Mouse (Mus musculus) midbrain, postnatal 0 days (tissue): ENCODE data around the gene Gm45713. TPM values are rescaled to one million over a fixed set of nuclear protein-coding genes. Genes with fewer than 3 reads are reported as not detected.
"Not testable (repeated sequence)": the region's sequence is repeated elsewhere in the genome, so short reads cannot be mapped to it uniquely, and the experiment has no call there.

Experiments used
- ATAC-seq: fragments of 200-750 bp; cut with Nextera tagmentation; 2 replicates; pipeline ENCODE4 v1.8.0; 2017; ENCODE audit warnings: moderate number of reproducible peaks, mild to moderate bottlenecking, moderate TSS enrichment, moderate library complexity; ENCODE audit not compliant: low FRiP score
- DNase-seq: peaks from one replicate; pipeline ENCODE4 v3.0.0-alpha.2; 2015; ENCODE audit warnings: low spot score
- H3K27ac ChIP-seq: fragments of 300-500 bp; sonication (generic); 2 replicates; pipeline ENCODE4 v1.5.1; 2014; ENCODE audit warnings: low read depth, mild to moderate bottlenecking, low read length, mixed read lengths
- H3K27me3 ChIP-seq: fragments of 300-500 bp; sonication (generic); 2 replicates; pipeline ENCODE4 v1.6.1; 2014; ENCODE audit warnings: low read length, control low read depth, mixed read lengths; ENCODE audit not compliant: insufficient read depth
- H3K36me3 ChIP-seq: fragments of 300-500 bp; sonication (generic); 2 replicates; pipeline ENCODE4 v1.6.1; 2014; ENCODE audit warnings: low read length, control low read depth, mixed read lengths; ENCODE audit not compliant: insufficient read depth
- H3K4me1 ChIP-seq: fragments of 300-500 bp; sonication (generic); 2 replicates; pipeline ENCODE4 v1.6.1; 2014; ENCODE audit warnings: mild to moderate bottlenecking, control low read depth, antibody characterized with exemption, low read length, mixed read lengths; ENCODE audit not compliant: insufficient read depth
- H3K4me2 ChIP-seq: fragments of 300-500 bp; sonication (generic); 2 replicates; pipeline ENCODE4 v1.6.1; 2014; ENCODE audit warnings: low read depth, mild to moderate bottlenecking, low read length, mixed read lengths; ENCODE audit not compliant: poor library complexity, severe bottlenecking
- H3K4me3 ChIP-seq: fragments of 300-500 bp; sonication (generic); 2 replicates; pipeline ENCODE4 v1.5.1; 2014; ENCODE audit warnings: low read depth, mild to moderate bottlenecking, low read length, moderate library complexity
- H3K9ac ChIP-seq: fragments of 300-500 bp; sonication (generic); replicated peaks from 2 replicates; pipeline ENCODE4 v1.6.1; 2014; ENCODE audit warnings: mild to moderate bottlenecking, low read length, moderate library complexity, mixed read lengths; ENCODE audit not compliant: poor library complexity, severe bottlenecking
- H3K9me3 ChIP-seq: fragments of 300-500 bp; sonication (generic); 2 replicates; pipeline ENCODE4 v1.6.1; 2016; ENCODE audit warnings: low read length, control low read depth
- CTCF ChIP-seq: IDR thresholded peaks from 2 replicates; pipeline ENCODE4 v1.5.1; 2016; ENCODE audit warnings: antibody characterized with exemption, mild to moderate bottlenecking
- WGBS: fragments of 180-500 bp; shearing (Covaris S2); extraction: QIAGEN DNeasy Blood & Tissue Kit; methylation state at CpG from one replicate; pipeline ENCODE4 v1.1.7; 2014; 5-methylcytosine and 5-hydroxymethylcytosine counted together
- polyA plus RNA-seq: library from polyadenylated mRNA; unstranded; fragments of >200 nt; fragmentation: Nextera tagmentation; extraction: Ambion mirVana; gene quantifications from 2 replicates; pipeline ENCODE4 v1.2.1, GENCODE M21; 2015
- total RNA-seq: library from RNA; depleted of rRNA; stranded (reverse); fragments of >200 nt; gene quantifications from 2 replicates; pipeline ENCODE4 v1.2.3, GENCODE M21; 2014

Gene Gm45713
- total and polyA plus RNA-seq, 2 experiments from 2014 or later = 0.39 to 2.0 TPM

GRCm38 (mm10) chr7:45155590-45155989 lies 19.6 kb upstream of the Gm45713 start:
- TF ChIP-seq CTCF = no peak

GRCm38 (mm10) chr7:45154993-45155514 lies 19.0 kb upstream of the Gm45713 start:
- Histone ChIP-seq H3K9me3 (no peaks in the 10 kb centered on the region), H3K27ac (peak overlapping the region; percentile 94; the same call in 1 of the 2 replicates), H3K4me2 (peak overlapping the region; percentile 69), H3K27me3 (no peaks in the 10 kb centered on the region), H3K9ac (no peak overlapping the region), H3K36me3 (peaks cover 23% of the 10 kb centered on the region), H3K4me3 (peak overlapping the region; percentile 58), H3K4me1 (no peaks in the 10 kb centered on the region)
- peak; percentile 73 for TF ChIP-seq CTCF
- 79% methylated on average over 12 of the region's 12 CpGs for WGBS
- ATAC-seq = peak; percentile 55; the same call in 1 of the 2 replicates
- DNase-seq = peak; percentile 46

More at GRCm38 (mm10) chr7:45155590-45155989, 19.6 kb upstream of the Gm45713 start:
- 87% methylated on average over 9 of the region's 9 CpGs for WGBS
- ATAC-seq = no peak
- peak overlapping the region; percentile 69 for H3K4me2 ChIP-seq
- no peak overlapping the region for H3K4me3 ChIP-seq
- no peak for DNase-seq
- peaks cover 28% of the 10 kb centered on the region for H3K36me3 ChIP-seq
- H3K9ac ChIP-seq = no peak overlapping the region
- H3K27me3 ChIP-seq = no peaks in the 10 kb centered on the region
- no peaks in the 10 kb centered on the region for H3K4me1 ChIP-seq
- H3K27ac ChIP-seq = no peak overlapping the region
- no peaks in the 10 kb centered on the region for H3K9me3 ChIP-seq

- WGBS = 5% methylated on average over 67 of the region's 69 CpGs
- Histone ChIP-seq H3K4me3 (peak within 1 kb of the TSS; percentile 58), H3K9ac (peak within 1 kb of the TSS; percentile 77), H3K4me2 (peak within 1 kb of the TSS; percentile 69), H3K27ac (peak within 1 kb of the TSS; percentile 94), H3K27me3 (no peaks in the 10 kb centered on the region), H3K36me3 (peaks cover 16% of the 10 kb centered on the region; the same call in 1 of the 2 replicates), H3K4me1 (no peaks in the 10 kb centered on the region), H3K9me3 (no peaks in the 10 kb centered on the region)
- TF ChIP-seq CTCF = peak; percentile 78
- ATAC-seq = peak; percentile 93
- DNase-seq = peak; percentile 97
These were observed 18.3 kb upstream of the Gm45713 start, which contains the start of the genes Pih1d1 and Aldh16a1 for GRCm38 (mm10) chr7:45154096-45154992. Pih1d1 (plus strand) TSS chr7:45154303. Aldh16a1 (minus strand) TSS chr7:45154584.

GRCm38 (mm10) chr7:45153586-45153985 lies 17.6 kb upstream of the Gm45713 start:
- H3K36me3 ChIP-seq = peaks cover 12% of the 10 kb centered on the region; the same call in 1 of the 2 replicates
- H3K27ac ChIP-seq = peak overlapping the region; percentile 94
- no peak for DNase-seq
- H3K9me3 ChIP-seq = no peaks in the 10 kb centered on the region
- H3K4me1 ChIP-seq = no peaks in the 10 kb centered on the region
- 2% methylated on average over 5 of the region's 5 CpGs for WGBS
- no peak for ATAC-seq
- no peaks in the 10 kb centered on the region for H3K27me3 ChIP-seq
- H3K4me3 ChIP-seq = peak overlapping the region; percentile 58
- H3K9ac ChIP-seq = peak overlapping the region; percentile 77
- TF ChIP-seq CTCF = no peak
- H3K4me2 ChIP-seq = peak overlapping the region; percentile 69

GRCm38 (mm10) chr7:45153052-45153451 lies 17.0 kb upstream of the Gm45713 start:
- not testable (repeated sequence) for H3K27ac ChIP-seq, H3K4me3 ChIP-seq, H3K4me1 ChIP-seq, H3K27me3 ChIP-seq, H3K9ac ChIP-seq, H3K9me3 ChIP-seq, ATAC-seq, H3K4me2 ChIP-seq, DNase-seq, H3K36me3 ChIP-seq
- 84% methylated on average over 2 of the region's 2 CpGs for WGBS

- Histone ChIP-seq H3K4me2 (no peak overlapping the region), H3K4me3 (no peak overlapping the region), H3K27me3 (no peaks in the 10 kb centered on the region), H3K27ac (no peak overlapping the region), H3K4me1 (no peaks in the 10 kb centered on the region), H3K9me3 (no peaks in the 10 kb centered on the region), H3K9ac (no peak overlapping the region), H3K36me3 (0 out of 2 replicates have a peak, but pooled peaks cover 2% of the 10 kb centered on the region)
- ATAC-seq (no peak), DNase-seq (no peak)
- no peak for TF ChIP-seq CTCF
- WGBS = 68% methylated on average over 11 of the region's 11 CpGs
These were observed 15.3 kb upstream of the Gm45713 start for GRCm38 (mm10) chr7:45151303-45151702.
